8 mouse cellular contexts compared by ENCODE assay signal in genomic region chr16:95990462-95991121, GRCm38 (mm10). TPM values are rescaled to one million over a fixed set of nuclear protein-coding genes. Genes with fewer than 3 reads are reported as not detected.
DNase-seq lines count a peak whose midpoint lies in the region; ATAC-seq and TF ChIP-seq lines count a peak whose summit lies in the region.

Gene Psmg1, minus strand, starts transcription at chr16:95990960.

- intact Hi-C loops in gastrocnemius, adult 2 months (cut with DNase I) = no loop called here
- intact Hi-C loops in left cerebral cortex, adult 2 months (cut with DNase I) = loop anchor here (5.0 kb wide), 1 partner anchor 162 kb away; no protein-coding TSS in a partner anchor

- WGBS in hindbrain, postnatal 0 days = under 1% methylated on average over 62 of the region's 62 CpGs

- H3K4me2 ChIP-seq in hindbrain, postnatal 0 days (ENCODE audit: low read depth, low read length) = peak within 1 kb of the TSS; percentile 70

- DNase-seq in WW6 (ENCODE audit: low read depth, low spot score) = peak; percentile 88
- peak; percentile 99 to 100 for DNase-seq in cerebellum, postnatal 4 days (ENCODE audit: low spot score in 2 of 2)
- peak; percentile 97 for DNase-seq in gastrocnemius, adult 2 months
- peak; percentile 99 for DNase-seq in hindbrain, postnatal 0 days (ENCODE audit: low spot score)
- DNase-seq in left cerebral cortex, adult 2 months (ENCODE audit: extremely low spot score in 1 of 2, low spot score in 2 of 2) = peak; percentile 96 to 98
- peak; percentile 95 to 96 for DNase-seq in right cerebral cortex, adult 2 months (ENCODE audit: low spot score in 2 of 2)
- DNase-seq in urinary bladder, postnatal 14 days (ENCODE audit: low spot score) = peak; percentile 96

- no peak; the same call in 1 of the 2 replicates for TF ChIP-seq CTCF in gastrocnemius, adult 2 months (IDR thresholded peaks at IDR 0.05)
- TF ChIP-seq CTCF in hindbrain, postnatal 0 days (IDR thresholded peaks at IDR 0.05; ENCODE audit: low read depth) = peak; percentile 32; the same call in 1 of the 2 replicates
- TF ChIP-seq CTCF in left cerebral cortex, adult 2 months (IDR thresholded peaks at IDR 0.05) = no peak

- peak within 1 kb of the TSS; percentile 94 for H3K27ac ChIP-seq in gastrocnemius, adult 2 months
- peak within 1 kb of the TSS; percentile 87 for H3K27ac ChIP-seq in hindbrain, postnatal 0 days
- peak within 1 kb of the TSS; percentile 88 for H3K27ac ChIP-seq in left cerebral cortex, adult 2 months

- no peaks in the 10 kb centered on the region for H3K27me3 ChIP-seq in hindbrain, postnatal 0 days (ENCODE audit: insufficient read depth, low read length)

- peak within 1 kb of the TSS; percentile 83 for H3K4me3 ChIP-seq in gastrocnemius, adult 2 months
- H3K4me3 ChIP-seq in hindbrain, postnatal 0 days (ENCODE audit: low read length) = peak within 1 kb of the TSS; percentile 73
- H3K4me3 ChIP-seq in left cerebral cortex, adult 2 months = peak within 1 kb of the TSS; percentile 92

- H3K36me3 ChIP-seq in hindbrain, postnatal 0 days (ENCODE audit: insufficient read depth, low read length) = peaks cover 3% of the 10 kb centered on the region; the same call in 1 of the 2 replicates

- peak; percentile 96 for ATAC-seq in hindbrain, postnatal 0 days
- peak; percentile 97 for ATAC-seq in megakaryocyte, adult 5-6 weeks (ENCODE audit: poor library complexity, severe bottlenecking)

- H3K4me1 ChIP-seq in hindbrain, postnatal 0 days (ENCODE audit: insufficient read depth, low read length) = 0 out of 2 replicates have a peak, but pooled peaks cover 8% of the 10 kb centered on the region

- H3K9ac ChIP-seq in hindbrain, postnatal 0 days (replicated peaks; ENCODE audit: low read length) = peak within 1 kb of the TSS; percentile 71

- no peaks in the 10 kb centered on the region for H3K9me3 ChIP-seq in hindbrain, postnatal 0 days (ENCODE audit: low read length)

RNA-seq across cellular contexts. Expression of gene Psmg1, which starts in this region (rescaled TPM):
- 10 to 100 TPM in 1 of 2 experiments, 1 to 10 TPM in 1; 9.6 to 14.9 TPM for total RNA-seq in gastrocnemius, adult 2 months (2021)
- total RNA-seq in hindbrain, postnatal 0 days (2014; rRNA removed) = 25.7 and 28.6 TPM in 2 replicates
- polyA plus RNA-seq in hindbrain, postnatal 0 days (2015; fragmentation: Nextera tagmentation; extraction: Ambion mirVana) = 52.9 and 55.4 TPM in 2 replicates
- total RNA-seq in left cerebral cortex, adult 2 months (2021) = 10 to 100 TPM; 15.9 to 16.0 TPM
- total RNA-seq in megakaryocyte, adult 5-6 weeks (2015) = 20.2 and 21.6 TPM in 2 replicates
- total RNA-seq in megakaryocyte, adult 5-6 weeks (2017) = 19.3 and 32.2 TPM in 2 replicates

Comparison
In these comparisons a context has a peak if more than half of its experiments do, and no peak if none do; other contexts are left out.
1. Peak in every context shown above with its lines: DNase-seq, ATAC-seq, H3K4me3 ChIP-seq and H3K27ac ChIP-seq.